Mouse (Mus musculus) cerebellum, adult 8-10 months (tissue): ENCODE measurements around the gene Plekho2.

Experiments used
- DNase-seq: peaks from one replicate; pipeline ENCODE4 v3.0.0; 2022

Plekho2 gene

DNA sequence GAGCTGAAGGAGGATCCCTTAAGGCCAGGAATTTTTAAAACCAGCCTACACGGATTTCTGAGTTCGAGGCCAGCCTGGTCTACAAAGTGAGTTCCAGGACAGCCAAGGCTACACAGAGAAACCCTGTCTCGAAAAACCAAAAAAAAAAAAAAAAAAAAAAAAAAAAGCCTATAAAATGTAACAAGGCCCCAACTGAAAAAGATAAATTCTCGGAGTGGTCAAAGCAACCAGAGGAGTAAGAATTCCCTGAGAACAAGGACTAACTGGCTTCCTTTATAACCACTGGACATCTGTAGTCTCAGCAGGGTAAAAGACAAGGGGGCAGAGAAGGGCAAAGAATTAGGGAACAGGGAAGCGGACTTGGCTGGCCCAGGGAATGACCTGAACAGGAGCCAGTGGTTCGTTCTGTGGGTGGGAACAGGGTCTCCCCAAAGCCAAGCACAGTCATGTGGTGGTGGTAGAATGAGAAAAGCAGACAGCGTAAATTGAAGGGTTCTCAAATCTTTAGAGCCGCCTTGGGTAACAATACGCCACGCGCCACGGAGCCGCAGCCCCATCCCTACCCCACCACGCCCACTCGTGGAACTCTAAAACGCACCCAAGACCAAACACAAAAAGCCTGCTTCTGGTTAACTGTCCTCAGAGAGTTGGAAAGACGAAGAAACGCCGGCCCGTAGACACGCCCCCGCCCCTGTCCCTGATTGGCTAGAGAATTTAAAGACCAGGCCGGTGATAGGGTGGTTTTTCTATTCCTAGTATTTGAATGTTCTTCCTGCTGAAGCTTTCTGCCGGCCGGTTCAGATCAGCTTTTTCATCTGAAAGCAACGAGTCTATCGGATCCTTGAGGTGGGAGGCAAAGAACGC, 6.8 kb upstream of the Plekho2 start, which contains the start of gene Pif1:
Gene Pif1 (plus strand): TSS at position 755 of the 864 bp plus-strand sequence.
- no peak for DNase-seq

DNA sequence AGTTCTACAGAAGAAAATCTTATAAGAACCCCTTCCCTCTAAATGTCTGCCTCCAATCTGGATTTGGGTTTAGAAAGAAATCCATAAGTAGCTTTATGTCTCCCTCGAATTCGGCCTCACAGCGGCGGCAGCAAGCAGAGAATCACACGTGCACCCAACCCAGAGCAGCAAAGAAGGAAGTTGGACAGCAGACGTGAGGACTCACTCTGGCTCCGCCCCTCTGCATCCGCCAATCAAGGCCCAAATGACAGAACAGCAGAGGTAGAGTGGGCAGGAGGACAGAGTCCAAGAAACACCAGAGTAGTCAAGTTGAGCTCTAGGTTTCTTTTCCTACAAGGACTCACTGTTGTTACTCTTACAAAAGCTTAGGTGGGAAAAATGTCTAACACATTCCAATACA, 3.2 kb upstream of the Plekho2 start:
- DNase-seq = no peak

DNA sequence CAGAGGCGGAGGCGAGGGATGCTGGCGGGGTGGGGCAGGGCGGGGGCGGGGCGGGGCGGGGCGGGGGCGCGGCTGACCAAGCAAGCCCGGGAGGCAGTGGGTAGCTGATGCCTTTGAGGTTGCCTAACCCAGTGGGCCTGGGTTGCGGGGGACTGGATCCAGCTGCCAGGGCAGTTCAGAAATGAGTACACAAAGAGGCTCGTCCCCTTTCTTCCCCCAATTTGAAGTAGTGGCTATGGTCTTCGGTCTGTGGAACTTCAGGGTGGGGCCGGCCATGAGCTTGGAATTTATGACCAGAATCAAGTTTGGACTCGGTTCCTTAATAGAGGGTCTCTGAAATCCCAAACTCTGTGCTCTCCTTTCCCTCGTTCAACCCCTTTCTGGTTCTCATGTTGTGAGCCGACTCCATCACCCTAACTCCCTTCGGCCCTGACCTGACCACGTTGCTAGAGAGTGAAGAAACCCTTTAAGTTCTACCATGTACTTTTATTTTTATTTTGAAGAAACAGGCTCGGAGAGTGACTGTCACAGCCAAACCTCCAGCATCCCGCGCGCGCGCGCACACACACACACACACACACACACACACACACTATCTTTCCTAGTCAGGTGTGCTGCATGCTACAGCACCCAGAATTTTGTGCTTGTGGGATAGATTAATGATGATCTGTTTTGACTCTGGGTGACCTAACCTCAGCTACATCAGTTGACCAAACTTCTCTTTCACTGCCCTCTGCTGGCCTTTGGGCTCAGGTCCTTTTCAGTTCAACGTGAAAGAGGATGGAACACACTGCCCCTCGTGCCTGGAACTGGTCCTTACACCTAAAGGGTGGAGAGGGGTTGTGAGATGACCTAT, 789 bp upstream of the Plekho2 start:
- DNase-seq = peak; percentile 72

DNA sequence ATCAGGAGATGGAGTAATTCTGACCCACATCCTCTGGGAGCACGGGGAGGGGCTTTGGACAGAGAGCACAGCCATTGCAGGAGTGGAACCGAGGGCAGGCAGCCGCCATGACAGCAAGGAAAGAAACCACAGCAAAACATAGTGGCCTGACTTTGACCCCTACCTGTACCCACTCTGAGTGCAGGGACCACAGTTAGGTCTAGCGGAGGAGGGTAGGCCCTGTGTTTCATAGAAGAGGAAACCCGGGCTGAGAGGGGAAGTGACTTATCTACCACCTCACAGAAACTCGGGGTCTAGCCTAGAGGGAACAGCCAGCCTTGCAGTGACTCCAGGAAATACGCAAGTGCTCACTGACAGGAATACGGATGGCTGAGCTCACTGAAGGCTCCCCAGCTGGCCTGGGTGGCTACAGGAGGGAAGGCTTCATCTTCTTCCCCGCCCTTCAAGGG, 1.0 kb downstream of the Plekho2 start:
- DNase-seq = no peak

DNA sequence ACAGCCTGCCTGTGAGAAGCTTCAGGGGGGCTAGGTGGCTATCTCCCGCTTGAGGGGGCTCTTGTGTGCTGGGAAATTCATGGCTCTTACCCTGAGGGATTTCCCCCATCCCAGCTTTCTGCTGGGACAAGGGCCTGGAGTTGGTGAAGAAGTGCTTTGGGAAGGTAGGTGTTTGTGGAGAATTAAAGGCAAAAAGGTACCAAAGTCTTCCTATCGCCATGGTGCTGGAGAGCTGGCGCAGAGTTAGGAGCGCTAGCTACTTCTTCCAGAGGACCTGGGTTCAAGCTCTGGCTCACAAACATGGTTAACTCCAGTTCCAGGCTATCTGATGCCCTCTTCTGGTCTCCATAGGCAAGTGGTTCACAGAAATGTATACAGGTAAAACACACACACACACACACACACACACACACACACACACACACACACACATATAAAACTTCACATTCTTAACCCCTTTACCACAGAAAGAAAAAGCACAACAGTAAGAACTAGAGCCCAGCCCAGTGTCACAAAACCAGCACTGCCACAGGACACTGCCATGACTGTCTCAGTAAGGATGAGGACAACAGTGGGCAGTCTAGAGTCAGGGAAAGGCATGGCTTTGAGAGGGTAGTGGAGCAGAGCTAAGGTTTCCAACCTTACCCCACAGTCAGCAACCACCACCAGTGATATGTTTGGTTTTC, 2.2 kb downstream of the Plekho2 start:
- no peak for DNase-seq

DNA sequence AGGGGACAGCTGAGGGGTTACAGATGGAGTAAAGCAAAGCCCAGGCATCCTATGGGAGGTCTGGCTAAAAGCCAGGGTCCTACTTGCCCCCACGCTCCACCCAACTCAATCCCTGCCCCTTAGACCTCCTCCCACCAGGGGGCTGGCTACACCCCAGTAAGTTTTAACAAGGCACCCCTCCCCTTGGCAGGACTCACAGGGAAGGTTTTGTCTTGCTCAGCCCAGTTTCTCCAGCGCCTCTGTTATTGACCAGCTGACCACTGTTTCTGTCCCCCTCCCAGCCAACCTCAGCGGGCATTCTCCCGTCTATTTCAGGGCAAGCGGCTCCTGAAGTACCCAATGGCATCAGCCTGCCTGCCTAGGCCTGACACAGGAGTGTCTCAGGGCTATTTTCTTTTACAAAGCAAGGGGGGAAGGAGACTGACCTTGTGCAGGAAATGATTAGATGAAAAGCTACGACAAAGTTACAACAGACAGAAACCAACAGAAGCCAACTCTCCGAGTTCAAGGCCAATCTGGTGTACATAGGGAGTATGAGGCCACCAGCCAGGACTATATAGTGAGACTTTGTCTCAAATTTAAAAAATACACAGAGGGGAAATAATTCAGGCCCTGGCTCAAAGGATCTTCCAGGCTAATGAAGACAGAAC, 2.9 kb downstream of the Plekho2 start:
- no peak for DNase-seq

DNA sequence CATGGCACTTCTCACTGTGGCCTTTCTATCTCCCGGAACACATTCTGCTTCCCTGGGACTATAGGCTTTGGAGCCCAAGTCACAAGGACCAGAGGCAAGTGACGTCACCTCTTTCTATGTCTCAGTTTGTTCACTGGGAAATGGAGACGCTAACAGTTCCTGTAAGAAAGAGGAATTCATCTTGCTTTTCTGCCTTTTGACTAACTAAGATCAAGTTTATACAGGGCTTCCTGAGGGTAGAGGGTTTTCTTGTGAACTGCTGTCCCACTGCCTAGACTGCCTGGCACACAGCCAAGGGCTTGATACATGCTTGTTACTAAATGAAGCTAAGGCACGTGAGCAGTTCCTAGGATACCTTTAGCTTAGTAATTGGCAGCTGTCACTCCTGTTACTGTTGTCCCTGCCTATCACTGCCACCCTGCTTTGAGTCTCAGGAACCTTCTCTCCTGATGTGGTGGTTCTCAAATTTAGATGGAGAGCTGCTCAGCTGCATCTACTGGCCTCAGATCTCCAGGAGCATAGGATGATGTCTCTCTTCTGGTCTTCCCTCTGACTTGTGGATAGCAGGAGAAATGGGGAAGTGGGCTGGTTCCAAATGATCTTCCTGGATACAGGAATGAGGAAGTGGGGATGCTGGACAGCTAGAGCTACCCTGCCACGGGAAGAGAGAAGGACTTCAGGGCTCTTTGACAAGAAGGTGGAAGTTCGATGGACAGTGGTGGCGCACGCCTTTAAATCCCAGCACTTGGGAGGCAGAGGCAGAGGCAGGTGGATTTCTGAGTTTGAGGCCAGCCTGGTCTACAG, 4.2 kb downstream of the Plekho2 start:
- no peak for DNase-seq

DNA sequence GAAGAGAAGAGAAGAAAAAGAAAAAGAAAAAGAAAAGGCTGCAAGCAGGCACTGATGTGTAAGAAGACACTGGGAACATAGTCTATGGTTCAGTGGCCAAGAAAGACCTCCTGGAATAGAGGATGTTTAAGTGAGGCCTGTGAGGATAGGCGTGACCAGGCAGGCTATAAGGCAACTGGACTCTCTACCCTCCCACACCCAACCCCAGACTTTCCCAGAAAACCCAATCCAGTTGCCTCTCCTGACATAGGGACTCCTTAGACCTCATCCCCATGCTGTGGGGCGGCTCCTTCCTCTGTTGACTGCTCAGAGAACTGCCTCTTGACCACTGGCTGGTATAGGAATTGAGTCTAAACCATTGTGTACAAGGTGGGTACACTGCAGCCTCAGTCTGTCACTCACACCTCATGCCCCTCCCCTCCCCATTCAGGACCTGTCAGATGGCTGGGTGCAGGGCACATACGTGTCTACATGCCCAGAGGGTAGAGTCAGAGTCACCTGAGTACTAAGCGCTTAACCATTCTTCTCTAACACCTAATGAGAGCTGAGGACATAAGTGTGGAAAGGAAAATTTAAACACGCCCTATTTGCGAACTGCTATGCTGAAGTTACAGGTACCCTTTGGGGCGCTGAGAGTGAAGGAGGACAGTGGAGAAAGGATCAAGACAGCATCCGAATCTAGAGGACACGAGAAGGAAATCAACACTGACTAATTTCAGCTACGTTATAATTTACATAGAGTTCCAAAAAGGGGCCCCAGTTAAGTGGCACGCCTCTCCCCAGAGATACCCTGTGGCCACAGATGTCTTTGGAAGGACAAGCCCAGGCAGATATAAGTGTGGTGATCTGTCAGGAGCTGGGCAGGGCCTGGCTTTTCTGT, 5.1 kb downstream of the Plekho2 start:
- no peak for DNase-seq

DNA sequence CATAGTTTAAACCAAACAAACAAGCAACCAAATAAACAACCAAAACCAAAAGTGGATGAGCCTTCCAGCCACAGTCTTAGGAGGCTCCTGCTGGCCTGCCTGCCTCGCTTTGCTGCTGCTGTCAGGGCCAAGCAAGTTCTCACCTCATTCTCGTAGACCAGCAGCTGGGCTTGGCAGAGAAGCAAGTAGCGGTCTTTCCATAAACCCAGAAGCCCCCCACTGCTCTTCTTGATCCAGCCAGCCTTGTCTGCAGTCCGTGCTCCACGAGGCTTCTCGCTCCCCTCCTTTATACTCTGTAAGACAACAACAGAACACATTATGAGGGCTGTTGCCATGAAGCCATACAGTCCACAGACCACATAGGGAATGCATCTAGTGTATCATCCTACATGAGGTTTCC, 7.0 kb downstream of the Plekho2 start:
- no peak for DNase-seq

DNA sequence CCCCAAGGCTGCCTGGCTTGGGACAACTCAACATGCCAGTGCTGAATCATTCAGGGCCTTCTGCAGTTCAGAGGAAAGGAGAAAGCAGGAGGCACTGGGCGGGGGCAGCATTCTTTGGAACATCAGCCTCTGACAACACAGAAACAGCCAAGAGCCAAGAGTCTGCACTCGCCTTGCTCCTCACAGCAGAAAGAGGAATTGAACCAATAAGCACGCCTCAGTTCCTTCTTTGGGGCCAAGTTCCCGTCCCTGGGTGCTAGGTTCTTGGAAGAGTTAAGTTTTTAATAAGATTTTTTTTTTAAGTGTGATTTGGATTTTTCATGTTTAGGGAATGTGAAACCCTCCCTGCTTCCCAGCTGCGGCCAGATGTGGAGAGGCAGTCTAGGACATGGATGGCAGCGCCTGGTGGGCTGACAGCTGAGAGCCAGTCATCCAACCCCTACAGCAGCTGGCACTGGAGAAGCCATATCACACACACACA, 10.3 kb downstream of the Plekho2 start:
- DNase-seq = no peak

DNA sequence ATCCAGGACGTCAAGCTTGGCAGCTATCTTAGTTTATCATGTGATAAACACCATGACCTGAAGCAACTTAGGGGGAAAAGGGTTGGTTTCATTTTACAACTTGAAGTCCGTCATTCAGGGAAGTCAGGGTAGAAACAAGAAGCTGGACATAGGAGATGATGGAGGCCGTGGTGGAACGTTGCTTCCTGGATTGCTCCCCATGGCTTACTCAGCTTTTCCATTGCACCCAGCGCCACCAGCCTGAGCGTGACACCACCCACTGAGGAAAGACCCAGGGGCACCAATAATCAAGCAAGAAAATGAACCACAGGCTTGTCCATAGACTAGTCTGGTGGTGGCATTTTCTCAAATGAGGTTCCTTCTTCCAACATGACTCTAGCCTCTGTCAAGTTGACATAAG, 11.1 kb downstream of the Plekho2 start:
- DNase-seq = no peak

DNA sequence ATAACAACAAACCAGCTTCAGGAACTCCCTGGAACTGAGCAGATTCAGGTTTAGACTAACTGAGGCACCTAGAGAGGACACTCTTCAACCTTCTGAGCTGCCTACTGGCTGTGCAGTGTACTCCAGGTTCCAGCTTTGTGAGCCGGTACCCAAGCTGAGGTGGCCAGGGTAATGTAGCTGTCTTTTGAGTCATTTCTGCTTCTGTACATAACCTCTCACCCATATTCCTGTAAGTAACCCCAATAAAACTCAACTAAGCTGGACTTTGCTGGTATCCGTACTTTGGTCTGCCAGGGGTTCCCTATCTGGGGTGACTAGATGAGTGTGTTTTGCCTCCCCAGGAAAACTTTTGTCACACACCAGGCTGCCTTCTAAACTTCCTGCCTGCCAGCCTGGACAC, 15.1 kb downstream of the Plekho2 start:
- no peak for DNase-seq

DNA sequence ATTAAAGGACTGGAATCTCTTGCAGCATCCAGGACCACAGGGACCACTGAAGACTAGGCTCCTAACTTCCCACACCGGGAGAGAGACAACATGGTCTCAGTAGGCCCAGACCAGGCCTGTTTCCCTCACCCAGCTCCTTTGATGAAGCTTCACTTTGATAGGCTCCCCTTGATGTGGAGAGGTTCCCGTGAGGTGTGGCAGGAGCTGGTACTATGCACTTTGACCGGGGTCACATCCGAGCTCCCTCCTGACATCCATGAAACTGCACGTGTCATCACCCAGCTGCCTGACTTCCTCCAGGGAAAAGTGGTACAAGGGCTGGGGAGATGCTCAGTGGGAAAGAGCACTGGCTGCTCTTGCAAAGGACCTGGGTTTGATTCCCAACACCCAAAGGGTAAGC, 16.8 kb downstream of the Plekho2 start:
- no peak for DNase-seq

DNA sequence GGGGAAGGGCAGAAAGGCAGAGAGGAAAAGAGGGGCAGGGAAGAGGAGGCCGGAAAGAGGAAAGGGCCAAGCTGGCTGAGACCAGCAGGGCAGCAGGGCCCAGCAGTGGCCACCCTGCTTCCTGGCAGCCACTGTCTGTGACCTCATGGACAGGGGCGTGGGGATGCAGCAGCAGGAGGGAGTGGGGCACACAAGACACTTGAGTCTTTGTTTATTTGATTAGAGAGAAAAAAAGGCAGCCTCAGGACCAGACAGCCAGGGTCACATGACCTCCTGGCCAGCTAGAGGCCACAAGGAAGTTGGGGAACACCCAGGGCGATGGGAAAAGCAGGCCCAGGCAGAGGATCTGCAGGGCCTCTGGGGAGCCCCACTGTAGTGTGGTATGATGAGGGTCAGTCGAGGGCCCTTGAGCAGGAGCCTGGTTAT, 17.7 kb downstream of the Plekho2 start:
- peak; percentile 24 for DNase-seq

DNA sequence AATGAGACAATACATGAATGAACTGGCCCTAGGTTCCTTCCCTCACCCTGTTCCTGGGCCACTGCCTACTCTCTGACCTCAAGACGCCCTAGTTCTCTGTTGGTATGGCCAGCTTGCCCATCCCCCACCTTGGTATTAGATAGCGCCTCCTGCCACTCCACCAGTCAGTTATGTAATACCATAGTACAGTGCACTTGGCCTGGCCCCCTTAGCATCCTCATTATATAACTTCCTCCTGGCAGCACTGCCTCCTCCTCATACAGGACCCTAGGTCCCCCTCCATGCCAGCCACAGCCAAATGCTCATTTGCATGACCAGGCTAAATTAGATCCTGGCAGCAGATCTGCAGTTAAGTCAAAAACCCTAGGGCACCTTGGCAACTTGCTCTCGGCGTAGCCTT, 18.8 kb downstream of the Plekho2 start:
- no peak for DNase-seq

DNA sequence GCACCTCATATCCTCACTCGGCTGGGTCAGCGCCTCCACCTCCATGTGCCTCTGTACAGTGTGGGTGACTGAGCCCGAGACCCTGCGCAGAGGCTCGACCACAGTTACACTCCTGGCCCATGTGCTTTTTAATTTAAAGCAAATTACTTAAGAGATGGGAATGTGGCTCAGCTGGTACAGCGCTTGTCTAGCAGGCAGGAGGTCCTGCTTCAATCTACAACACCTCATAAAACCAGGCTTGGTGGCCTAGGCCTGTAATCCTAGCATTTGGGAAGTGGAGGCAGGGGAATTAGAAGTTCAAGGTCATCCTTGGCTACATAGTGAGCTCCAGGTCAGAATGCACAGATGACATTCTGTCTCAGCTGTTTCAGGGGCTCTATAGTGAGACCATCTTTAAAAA, 21.0 kb downstream of the Plekho2 start:
- no peak for DNase-seq

DNA sequence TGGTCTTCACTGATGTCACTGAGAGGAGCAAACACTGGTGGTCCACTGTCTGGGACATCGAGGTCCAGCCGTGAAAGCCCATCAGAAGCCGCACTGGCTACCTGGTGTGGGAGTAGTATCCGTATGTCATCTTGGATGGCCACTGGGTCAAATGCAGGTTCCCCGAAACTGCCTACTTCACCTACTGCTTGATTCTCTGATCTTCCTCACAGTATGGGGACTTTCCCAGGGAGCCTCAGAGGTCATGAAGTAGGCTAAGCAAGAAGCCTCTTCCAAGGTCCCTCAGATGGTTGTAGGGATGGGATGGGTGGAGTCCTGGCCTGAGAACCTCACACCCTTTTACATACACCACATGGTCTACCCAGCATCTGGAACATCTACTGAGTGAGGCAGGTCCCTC, 22.9 kb downstream of the Plekho2 start:
- no peak for DNase-seq

DNA sequence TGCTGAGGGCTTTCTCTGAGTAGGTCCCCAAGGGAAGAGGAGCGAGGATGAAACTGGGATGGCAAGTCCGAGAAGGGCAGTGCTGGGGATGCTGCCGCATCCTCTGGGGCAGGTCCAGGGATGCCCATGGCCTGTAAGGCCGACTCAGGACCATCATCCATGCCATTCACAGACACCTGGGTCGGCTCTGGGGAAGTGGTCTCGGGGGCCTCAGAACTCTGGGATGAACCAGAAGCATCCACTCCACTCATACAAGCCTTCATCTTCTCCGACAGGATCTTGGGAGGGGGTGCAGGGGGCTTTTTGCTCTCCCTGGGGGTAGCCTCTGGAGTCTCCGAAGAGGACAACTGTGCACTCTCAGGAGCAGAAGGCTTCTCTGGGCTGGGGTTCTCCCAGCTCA, 23.5 kb downstream of the Plekho2 start:
- DNase-seq = no peak

DNA sequence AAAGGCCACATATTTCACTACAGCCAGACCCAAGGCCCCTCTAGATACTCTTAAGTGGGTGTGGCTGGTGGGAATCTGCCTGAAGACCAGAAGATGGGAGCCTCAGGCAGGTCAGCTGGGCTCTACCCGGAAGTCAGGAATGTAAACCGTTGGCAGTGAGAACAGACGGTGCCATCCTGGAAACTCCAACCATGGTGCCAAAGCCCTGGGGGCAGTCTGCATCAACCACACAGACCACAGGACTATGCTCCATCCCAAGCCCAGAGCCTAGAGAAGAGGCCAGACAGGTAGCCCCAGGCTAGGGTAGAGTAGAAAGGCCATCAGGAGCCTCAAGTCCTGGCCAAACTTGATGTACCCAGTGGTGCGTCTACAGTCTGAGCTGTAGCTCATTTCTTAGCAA, 24.2 kb downstream of the Plekho2 start:
- DNase-seq = no peak

DNA sequence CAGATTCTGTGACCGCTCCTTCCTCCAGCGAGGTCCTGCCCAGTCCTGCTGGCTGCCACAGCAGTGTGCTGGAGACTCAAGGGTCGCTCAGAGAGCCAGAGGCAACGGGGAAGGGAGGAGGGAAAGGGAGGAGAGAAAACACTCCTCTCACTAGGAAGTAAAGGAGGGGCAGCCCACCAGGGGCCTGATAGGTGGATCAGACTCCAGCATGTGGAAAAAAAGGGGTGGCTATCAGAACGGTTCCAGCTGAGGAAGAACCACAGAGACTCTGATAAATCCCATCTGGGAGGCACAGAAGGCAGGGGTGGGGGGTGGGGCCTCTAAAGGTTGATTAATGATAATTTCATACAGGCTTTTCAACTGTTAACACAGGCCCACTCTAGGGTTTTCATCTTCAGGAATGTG, 24.8 kb downstream of the Plekho2 start:
- no peak for DNase-seq

DNA sequence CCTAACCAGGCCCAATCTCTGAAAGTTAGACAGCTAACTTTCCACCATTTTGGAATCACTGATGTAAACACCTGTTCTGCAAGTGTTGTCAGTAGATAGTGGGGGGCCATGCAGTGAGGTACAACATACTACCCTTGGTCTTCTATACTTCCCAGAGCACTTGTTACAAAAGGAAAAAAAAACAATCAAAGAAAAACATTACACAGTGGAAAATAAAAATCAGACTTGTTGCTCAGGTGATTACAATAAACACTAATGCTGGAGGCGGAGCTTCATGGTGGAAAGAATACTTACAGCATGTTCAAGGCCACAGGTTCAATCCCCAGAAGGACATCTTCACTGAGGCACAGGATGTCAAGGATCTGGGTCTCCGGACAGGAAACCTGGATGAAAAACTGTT, 27.1 kb downstream of the Plekho2 start:
- DNase-seq = no peak
